Mouse (Mus musculus) kidney, adult 2 months (tissue): ENCODE measurements around the gene Gm49361. TPM values are rescaled to one million over a fixed set of nuclear protein-coding genes. Genes with fewer than 3 reads are reported as not detected.
A peak's percentile ranks its signal among the peaks of the same experiment; 100 is the strongest.

Experiments used
- DNase-seq: peaks from one replicate; pipeline ENCODE4 v3.0.0; 2021
- H3K27ac ChIP-seq: fragments of 200-500 bp; 2 replicates; pipeline ENCODE4 v1.5.1; 2012; ENCODE audit warnings: low read depth, low read length, control low read depth, inconsistent platforms; ENCODE audit not compliant: insufficient read depth
- H3K27me3 ChIP-seq: fragments of 200-500 bp; replicated peaks from 2 replicates; pipeline ENCODE4 v1.6.1; 2012; ENCODE audit warnings: mild to moderate bottlenecking, moderate library complexity, low read length, inconsistent platforms; ENCODE audit not compliant: control insufficient read depth, insufficient read depth
- H3K36me3 ChIP-seq: fragments of 200-500 bp; 2 replicates; pipeline ENCODE4 v1.6.1; 2012; ENCODE audit warnings: mild to moderate bottlenecking, moderate library complexity, low read length, inconsistent platforms; ENCODE audit not compliant: control insufficient read depth, insufficient read depth
- H3K4me1 ChIP-seq: fragments of 200-500 bp; 2 replicates; pipeline ENCODE4 v1.6.1; 2011; ENCODE audit warnings: low read length; ENCODE audit not compliant: control insufficient read depth, insufficient read depth
- H3K4me3 ChIP-seq: fragments of 200-500 bp; 2 replicates; pipeline ENCODE4 v1.5.1; 2011; ENCODE audit warnings: mild to moderate bottlenecking, low read depth, low read length, control low read depth; ENCODE audit not compliant: insufficient read depth
- CTCF ChIP-seq: fragments of 200-500 bp; conservative IDR thresholded peaks from 2 replicates; pipeline ENCODE4 v1.5.1; 2011; ENCODE audit warnings: low read depth, mild to moderate bottlenecking, control low read depth, low read length, moderate library complexity, mixed read lengths; ENCODE audit not compliant: insufficient read depth, insufficient read length
- POLR2A ChIP-seq: fragments of 200-500 bp; IDR thresholded peaks from one replicate; pipeline ENCODE4 v1.6.1; 2011; ENCODE audit warnings: low read depth, low read length, control low read depth
- WGBS: fragments of 180-500 bp; shearing (Covaris S2); methylation state at CpG from one replicate; pipeline ENCODE4 v1.1.7; 2018; 5-methylcytosine and 5-hydroxymethylcytosine counted together
- polyA plus RNA-seq: library from polyadenylated mRNA; depleted of rRNA; stranded (reverse); fragments of >200 nt; gene quantifications from 2 replicates; pipeline ENCODE4 v1.2.3, GENCODE M21; 2012; rRNA removed

Gene Gm49361
- polyA plus RNA-seq, 1 experiment, result not detected

DNA sequence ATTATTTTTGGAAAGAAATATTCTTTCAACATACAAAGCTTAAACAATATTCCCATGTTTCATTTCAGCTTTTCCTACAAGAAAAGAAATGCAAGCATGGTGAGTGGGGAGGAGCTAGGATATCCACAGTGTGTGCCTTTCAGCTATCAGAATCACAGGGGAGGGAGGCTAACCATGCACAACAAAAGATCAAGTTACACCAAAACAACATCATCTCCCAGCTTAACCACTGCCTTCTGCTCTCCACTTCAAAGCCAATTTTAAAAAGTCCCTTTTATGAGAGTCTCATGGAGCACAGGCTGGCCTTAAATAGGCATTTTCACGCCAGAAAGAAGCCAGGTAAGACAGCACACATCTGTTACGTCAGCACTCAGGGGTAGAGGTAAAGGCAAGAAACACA is 134.9 kb downstream of the Gm49361 start:
- Histone ChIP-seq H3K4me1 (no peaks in the 10 kb centered on the region; the same call in 1 of the 2 replicates), H3K36me3 (0 out of 2 replicates have a peak, but pooled peaks cover 2% of the 10 kb centered on the region), H3K27ac (no peak overlapping the region), H3K4me3 (no peak overlapping the region), H3K27me3 (no peaks in the 10 kb centered on the region)
- DNase-seq, result no peak
- 85% methylated on average over 2 of the region's 2 CpGs for WGBS
- no peak for TF ChIP-seq CTCF
- no peak for TF ChIP-seq POLR2A

DNA sequence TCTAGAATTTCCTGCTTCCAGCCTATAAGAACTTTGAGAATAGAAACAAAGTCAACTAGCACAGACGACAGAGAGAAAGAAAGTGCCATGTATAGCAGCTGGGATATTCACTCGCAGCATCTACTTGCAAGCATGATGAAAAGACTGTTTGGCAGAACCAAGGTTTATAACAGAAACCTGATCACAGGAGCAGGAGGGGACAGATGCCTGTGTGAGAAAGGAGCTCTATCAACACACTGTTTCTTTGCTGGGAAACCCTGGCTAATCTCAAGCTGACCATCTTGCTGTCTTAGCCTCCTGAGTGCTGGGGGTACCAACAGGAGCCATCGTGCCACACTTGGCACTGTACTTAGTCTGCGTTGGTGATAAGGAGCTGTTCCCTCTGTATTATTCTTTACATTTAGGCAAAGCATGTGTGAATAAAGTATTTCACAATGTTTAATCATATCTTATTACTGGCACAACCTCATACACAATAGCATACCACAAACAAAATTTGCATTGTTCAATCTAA is 136.0 kb downstream of the Gm49361 start:
- H3K4me1 ChIP-seq, result no peaks in the 10 kb centered on the region; the same call in 1 of the 2 replicates
- TF ChIP-seq CTCF (no peak), POLR2A (no peak)
- no peak for DNase-seq
- no peaks in the 10 kb centered on the region for H3K27me3 ChIP-seq
- 83% methylated on average over 4 of the region's 4 CpGs for whole genome bisulfite sequencing
- H3K36me3 ChIP-seq, result 0 out of 2 replicates have a peak, but pooled peaks cover 2% of the 10 kb centered on the region
- H3K4me3 ChIP-seq, result no peak overlapping the region
- H3K27ac ChIP-seq, result no peak overlapping the region

DNA sequence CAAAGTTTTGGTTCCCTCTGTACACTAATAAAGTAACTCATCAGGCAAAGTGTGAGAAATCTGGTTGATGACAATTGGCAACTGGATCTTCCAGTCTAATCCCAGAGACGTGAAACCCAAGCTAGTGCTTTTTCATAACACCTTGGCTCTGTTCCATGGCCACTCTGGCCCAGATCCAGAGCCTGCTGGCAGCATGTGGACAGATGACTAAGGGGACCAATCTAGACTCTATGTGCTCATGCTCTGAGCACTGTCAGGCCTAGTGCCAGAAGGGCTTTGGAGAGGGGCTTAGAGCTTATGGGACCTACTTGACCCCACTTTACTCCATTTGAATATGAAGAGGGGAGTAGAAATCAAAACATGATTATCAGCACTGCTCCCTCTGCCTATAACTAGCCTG is 138.4 kb downstream of the Gm49361 start:
- 9% methylated on average over 1 of the region's 1 CpGs for WGBS
- H3K36me3 ChIP-seq, result peaks cover 4% of the 10 kb centered on the region
- no peak overlapping the region for H3K4me3 ChIP-seq
- no peaks in the 10 kb centered on the region for H3K27me3 ChIP-seq
- H3K4me1 ChIP-seq, result no peaks in the 10 kb centered on the region
- TF ChIP-seq CTCF (no peak), POLR2A (no peak)
- peak; percentile 93 for DNase-seq
- no peak overlapping the region for H3K27ac ChIP-seq

DNA sequence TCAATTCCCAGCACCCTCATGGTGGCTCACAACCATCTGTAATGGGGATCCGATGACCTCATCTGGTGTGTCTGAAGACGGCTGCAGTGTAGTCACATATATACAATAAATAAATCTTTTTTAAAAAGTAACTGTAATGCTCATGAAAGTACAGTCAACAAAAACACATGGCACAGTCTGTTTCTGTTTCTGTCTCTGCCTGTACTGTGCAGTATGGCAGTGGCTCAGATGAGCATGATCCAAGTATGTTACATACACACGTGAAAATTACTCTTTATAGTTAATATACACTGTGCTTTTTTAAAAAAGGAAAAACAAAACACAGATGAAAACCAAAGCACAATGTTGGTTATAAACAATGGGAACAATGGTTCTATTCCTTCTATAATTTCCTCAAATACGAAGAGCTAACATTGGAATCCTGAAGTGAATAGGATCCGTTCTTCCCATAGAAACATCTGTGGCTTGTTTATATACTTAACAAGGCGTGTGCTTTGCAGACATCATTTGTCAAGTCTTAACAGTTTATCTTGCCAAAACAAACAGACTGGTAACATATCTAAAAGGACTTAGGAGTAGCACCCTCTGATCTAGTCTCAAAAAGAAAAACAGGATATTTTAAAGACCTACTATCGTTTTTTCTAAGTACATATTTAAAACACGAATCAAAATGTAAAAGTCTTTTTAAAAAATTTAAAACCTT is 139.1 kb downstream of the Gm49361 start:
- Histone ChIP-seq H3K4me3 (no peak overlapping the region), H3K36me3 (peaks cover 6% of the 10 kb centered on the region), H3K4me1 (no peaks in the 10 kb centered on the region), H3K27ac (no peak overlapping the region), H3K27me3 (no peaks in the 10 kb centered on the region)
- WGBS, result 76% methylated on average over 8 of the region's 8 CpGs
- DNase-seq, result no peak
- TF ChIP-seq POLR2A (no peak), CTCF (no peak)

GRCm38 (mm10) chr14:57593279-57593678 is 152.6 kb downstream of the Gm49361 start:
- H3K4me3 ChIP-seq, result no peak overlapping the region
- WGBS, result 94% methylated on average over 5 of the region's 5 CpGs
- H3K4me1 ChIP-seq, result no peaks in the 10 kb centered on the region; the same call in 1 of the 2 replicates
- DNase-seq, result no peak
- no peaks in the 10 kb centered on the region for H3K27me3 ChIP-seq
- no peak overlapping the region for H3K27ac ChIP-seq
- H3K36me3 ChIP-seq, result no peaks in the 10 kb centered on the region; the same call in none of the 2 replicates
- no peak for TF ChIP-seq CTCF
- TF ChIP-seq POLR2A, result no peak

Other genes starting within 250 kb of the Gm49361 start
- 1.5 and 3.0 TPM in 2 replicates for gene Il17d, start 221.3 kb downstream of the Gm49361 start, polyA plus RNA-seq
- gene Eef1akmt1, start 174.5 kb downstream of the Gm49361 start, polyA plus RNA-seq, result 21.7 and 24.4 TPM in 2 replicates
- gene Xpo4, start 80.7 kb downstream of the Gm49361 start, polyA plus RNA-seq, result 2.8 and 3.4 TPM in 2 replicates
- 31.1 and 35.9 TPM in 2 replicates for gene Lats2, start 12.3 kb upstream of the Gm49361 start, polyA plus RNA-seq
- gene Sap18, start 52.1 kb upstream of the Gm49361 start, polyA plus RNA-seq, result 5.6 and 7.0 TPM in 2 replicates
- 0.09 and 0.15 TPM in 2 replicates for gene Ska3, start 80.1 kb upstream of the Gm49361 start, polyA plus RNA-seq
- gene Mrpl57, start 80.1 kb upstream of the Gm49361 start, polyA plus RNA-seq, result 72.7 and 81.0 TPM in 2 replicates
- 2.6 and 3.7 TPM in 2 replicates for gene Zdhhc20, start 144.2 kb upstream of the Gm49361 start, polyA plus RNA-seq